Mouse (Mus musculus) C2C12 (cell line): Measurements from ENCODE around the gene Rnf214. TPM values are rescaled to one million over a fixed set of nuclear protein-coding genes. Genes with fewer than 3 reads are reported as not detected.
A peak's percentile ranks its signal among the peaks of the same experiment; 100 is the strongest.

ENCODE experiments used
- H3K27me3 ChIP-seq: one replicate; pipeline ENCODE4 v1.6.1; 2011; ENCODE audit not compliant: control insufficient read depth, insufficient read depth, insufficient read length
- H3K36me3 ChIP-seq: one replicate; pipeline ENCODE4 v1.6.1; 2011; ENCODE audit not compliant: control insufficient read depth, insufficient read depth
- H3K4me3 ChIP-seq: one replicate; pipeline ENCODE4 v1.5.1; 2011; ENCODE audit warnings: mild to moderate bottlenecking, control low read depth; ENCODE audit not compliant: poor library complexity, insufficient read depth, severe bottlenecking
- H3K79me2 ChIP-seq: one replicate; pipeline ENCODE4 v1.6.1; 2011; ENCODE audit not compliant: control insufficient read depth, insufficient read depth
- H3K79me3 ChIP-seq: one replicate; pipeline ENCODE4 v1.6.1; 2011; ENCODE audit warnings: low read depth, control low read depth
- H3ac ChIP-seq: one replicate; pipeline ENCODE3; 2011; ENCODE audit warnings: low read depth; ENCODE audit not compliant: control insufficient read depth, insufficient read length
- CEBPB ChIP-seq: IDR thresholded peaks from one replicate; pipeline ENCODE4 v1.6.1; 2011; ENCODE audit warnings: low read depth, mild to moderate bottlenecking, control low read depth, moderate library complexity
- CTCF ChIP-seq: IDR thresholded peaks from one replicate; pipeline ENCODE4 v1.5.1; 2011; ENCODE audit not compliant: control insufficient read depth, insufficient read depth, insufficient read length
- FOSL1 ChIP-seq: IDR thresholded peaks from one replicate; pipeline ENCODE4 v1.8.0; 2011; ENCODE audit warnings: mild to moderate bottlenecking, low read length; ENCODE audit not compliant: poor library complexity, insufficient read depth, severe bottlenecking
- MAX ChIP-seq: IDR thresholded peaks from one replicate; pipeline ENCODE4 v1.6.1; 2011; ENCODE audit warnings: mild to moderate bottlenecking, control low read depth
- MYOD1 ChIP-seq: IDR thresholded peaks from one replicate; pipeline ENCODE4 v1.6.1; 2011; ENCODE audit warnings: low read depth; ENCODE audit not compliant: control insufficient read depth, insufficient read length
- MYOG ChIP-seq: IDR thresholded peaks from one replicate; pipeline ENCODE4 v1.6.1; 2011; ENCODE audit not compliant: control insufficient read depth, insufficient read length; ENCODE audit errors: extremely low read depth
- USF1 ChIP-seq: IDR thresholded peaks from one replicate; pipeline ENCODE4 v1.6.1; 2011; ENCODE audit warnings: low read depth, mild to moderate bottlenecking, control low read depth, moderate library complexity
- polyA plus RNA-seq: library from polyadenylated mRNA; unstranded; fragments of >200 nt; fragmentation: generic; extraction: Trizol; gene quantifications from one replicate; pipeline ENCODE4 v1.2.1, GENCODE M21; 2012; ENCODE audit warnings: missing spikeins

Rnf214 gene
- polyA plus RNA-seq, 1 experiment: 10.8 TPM

- Histone ChIP-seq H3K4me3 (no peak overlapping the region), H3ac (no peak overlapping the region), H3K36me3 (peaks cover 20% of the 10 kb centered on the region), H3K79me2 (no peaks in the 10 kb centered on the region), H3K27me3 (no peaks in the 10 kb centered on the region), H3K79me3 (no peaks in the 10 kb centered on the region)
- no peak for TF ChIP-seq MYOD1
- TF ChIP-seq MYOG: no peak
- no peak for TF ChIP-seq FOSL1
- no peak for TF ChIP-seq USF1
- TF ChIP-seq CTCF: no peak
- no peak for TF ChIP-seq MAX
- no peak for TF ChIP-seq CEBPB
Measured at GRCm38 (mm10) chr9:45929285-45929684, 22.6 kb upstream of the Rnf214 start.

- H3K36me3 ChIP-seq: peaks cover 62% of the 10 kb centered on the region
- H3ac ChIP-seq: no peak overlapping the region
- H3K4me3 ChIP-seq: no peak overlapping the region
- no peaks in the 10 kb centered on the region for H3K27me3 ChIP-seq
- H3K79me3 ChIP-seq: no peaks in the 10 kb centered on the region
- H3K79me2 ChIP-seq: no peaks in the 10 kb centered on the region
- no peak for TF ChIP-seq USF1
- no peak for TF ChIP-seq CEBPB
- TF ChIP-seq MAX: no peak
- TF ChIP-seq MYOG: no peak
- TF ChIP-seq FOSL1: no peak
- no peak for TF ChIP-seq CTCF
Measured at GRCm38 (mm10) chr9:45919895-45920294, 13.2 kb upstream of the Rnf214 start.

GRCm38 (mm10) chr9:45917041-45917934 is 10.6 kb upstream of the Rnf214 start:
- H3K27me3 ChIP-seq: no peaks in the 10 kb centered on the region
- H3K36me3 ChIP-seq: peaks cover 67% of the 10 kb centered on the region
- no peaks in the 10 kb centered on the region for H3K79me2 ChIP-seq
- TF ChIP-seq MAX (no peak), USF1 (no peak), CTCF (no peak), CEBPB (no peak), MYOD1 (no peak), FOSL1 (no peak), MYOG (no peak)
- H3K4me3 ChIP-seq: no peak overlapping the region
- H3K79me3 ChIP-seq: no peaks in the 10 kb centered on the region
- H3ac ChIP-seq: no peak overlapping the region

- peaks cover 61% of the 10 kb centered on the region for H3K36me3 ChIP-seq
Measured at GRCm38 (mm10) chr9:45915659-45916058, 8.9 kb upstream of the Rnf214 start.

GRCm38 (mm10) chr9:45911673-45912072 is 5.0 kb upstream of the Rnf214 start:
- H3K36me3 ChIP-seq: peaks cover 53% of the 10 kb centered on the region
- no peak overlapping the region for H3ac ChIP-seq
- TF ChIP-seq CTCF (peak; percentile 27), MYOD1 (no peak), CEBPB (no peak), MYOG (no peak), USF1 (no peak), MAX (no peak), FOSL1 (no peak)
- peaks cover 12% of the 10 kb centered on the region for H3K79me3 ChIP-seq
- H3K4me3 ChIP-seq: no peak overlapping the region
- H3K79me2 ChIP-seq: peaks cover 24% of the 10 kb centered on the region
- H3K27me3 ChIP-seq: no peaks in the 10 kb centered on the region

More at GRCm38 (mm10) chr9:45915659-45916058, 8.9 kb upstream of the Rnf214 start:
- no peak for TF ChIP-seq MYOD1
- no peak for TF ChIP-seq CTCF
- no peak for TF ChIP-seq USF1
- TF ChIP-seq MYOG: no peak
- TF ChIP-seq FOSL1: no peak
- TF ChIP-seq CEBPB: no peak
- no peak for TF ChIP-seq MAX
- H3ac ChIP-seq: no peak overlapping the region
- H3K27me3 ChIP-seq: no peaks in the 10 kb centered on the region
- H3K79me2 ChIP-seq: no peaks in the 10 kb centered on the region
- H3K4me3 ChIP-seq: no peak overlapping the region
- no peaks in the 10 kb centered on the region for H3K79me3 ChIP-seq
